Mouse (Mus musculus): Measurements from ENCODE around the gene H2al1d. TPM values are rescaled to one million over a fixed set of nuclear protein-coding genes. Genes with fewer than 3 reads are reported as not detected.
"Not testable (repeated sequence)": the region's sequence is repeated elsewhere in the genome, so short reads cannot be mapped to it uniquely, and the experiment has no call there.

Gene H2al1d
- polyA plus RNA-seq, 1 experiment: not detected

- Histone ChIP-seq H3K4me1 (replicated peaks; ENCODE audit: control insufficient read depth, insufficient read depth, low read length) (no peaks in the 10 kb centered on the region), H3K36me3 (ENCODE audit: control insufficient read depth, insufficient read depth, low read length) (no peaks in the 10 kb centered on the region), H3K4me3 (ENCODE audit: control insufficient read depth, insufficient read depth, low read length) (no peak overlapping the region), H3K27ac (ENCODE audit: control insufficient read depth, insufficient read depth, low read length) (no peak overlapping the region), H3K27me3 (ENCODE audit: control insufficient read depth, insufficient read depth, low read length) (no peaks in the 10 kb centered on the region)
- no peak for TF ChIP-seq POLR2A (IDR thresholded peaks at IDR 0.05; ENCODE audit: control insufficient read depth, extremely low read depth, insufficient read depth, low read length, poor library complexity)
- no peak for TF ChIP-seq CTCF (IDR thresholded peaks at IDR 0.05; ENCODE audit: borderline replicate concordance, control insufficient read depth, extremely low read depth, insufficient read depth, low read length, poor library complexity)
- WGBS: 88% methylated on average over 13 of the region's 14 CpGs
- no peak for DNase-seq
These were observed 20.2 kb upstream of the H2al1d start for GRCm38 (mm10) chrX:11288306-11288882.

DNA sequence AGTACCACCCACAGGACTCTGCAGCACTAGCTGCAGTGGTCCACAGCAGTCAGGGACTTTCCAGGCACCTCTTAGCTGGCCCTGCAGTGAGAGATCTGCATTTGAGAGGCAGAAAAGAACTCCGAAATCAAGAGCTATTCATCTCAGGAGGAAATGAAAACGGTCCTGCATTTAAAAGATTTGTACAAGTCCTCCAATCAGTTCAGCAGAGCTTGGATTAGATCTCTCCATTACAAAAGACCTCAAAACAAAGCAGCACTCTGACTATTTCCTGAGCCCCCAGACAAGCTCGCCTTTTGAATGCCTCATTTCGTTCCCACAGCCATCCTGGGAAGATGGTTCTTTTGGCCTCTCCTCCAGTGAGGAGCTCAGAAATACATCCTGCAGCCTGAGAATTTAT, 19.4 kb upstream of the H2al1d start:
- Histone ChIP-seq H3K27me3 (ENCODE audit: control insufficient read depth, insufficient read depth, low read length) (no peaks in the 10 kb centered on the region), H3K27ac (ENCODE audit: control insufficient read depth, insufficient read depth, low read length) (no peak overlapping the region), H3K36me3 (ENCODE audit: control insufficient read depth, insufficient read depth, low read length) (no peaks in the 10 kb centered on the region), H3K4me1 (replicated peaks; ENCODE audit: control insufficient read depth, insufficient read depth, low read length) (no peaks in the 10 kb centered on the region), H3K4me3 (ENCODE audit: control insufficient read depth, insufficient read depth, low read length) (no peak overlapping the region)
- 72% methylated on average over 4 of the region's 4 CpGs for WGBS
- TF ChIP-seq POLR2A (IDR thresholded peaks at IDR 0.05; ENCODE audit: control insufficient read depth, extremely low read depth, insufficient read depth, low read length, poor library complexity) (no peak), CTCF (IDR thresholded peaks at IDR 0.05; ENCODE audit: borderline replicate concordance, control insufficient read depth, extremely low read depth, insufficient read depth, low read length, poor library complexity) (no peak)
- no peak for DNase-seq

GRCm38 (mm10) chrX:11298957-11299356, 9.7 kb upstream of the H2al1d start, which contains the start of gene H2al1a:
TSS of gene H2al1a (plus strand) at chrX:11299257.
- DNase-seq; H3K27ac ChIP-seq (ENCODE audit: control insufficient read depth, insufficient read depth, low read length); H3K4me1 ChIP-seq (replicated peaks; ENCODE audit: control insufficient read depth, insufficient read depth, low read length); H3K4me3 ChIP-seq (ENCODE audit: control insufficient read depth, insufficient read depth, low read length); H3K36me3 ChIP-seq (ENCODE audit: control insufficient read depth, insufficient read depth, low read length); H3K27me3 ChIP-seq (ENCODE audit: control insufficient read depth, insufficient read depth, low read length): not testable (repeated sequence)
- WGBS: no CpG with 5 or more reads among the region's 3 CpGs

GRCm38 (mm10) chrX:11302132-11302531, 6.5 kb upstream of the H2al1d start, which contains the start of gene H2al1b:
TSS of gene H2al1b (plus strand) at chrX:11302432.
- 88% methylated on average over 1 of the region's 3 CpGs for WGBS

DNA sequence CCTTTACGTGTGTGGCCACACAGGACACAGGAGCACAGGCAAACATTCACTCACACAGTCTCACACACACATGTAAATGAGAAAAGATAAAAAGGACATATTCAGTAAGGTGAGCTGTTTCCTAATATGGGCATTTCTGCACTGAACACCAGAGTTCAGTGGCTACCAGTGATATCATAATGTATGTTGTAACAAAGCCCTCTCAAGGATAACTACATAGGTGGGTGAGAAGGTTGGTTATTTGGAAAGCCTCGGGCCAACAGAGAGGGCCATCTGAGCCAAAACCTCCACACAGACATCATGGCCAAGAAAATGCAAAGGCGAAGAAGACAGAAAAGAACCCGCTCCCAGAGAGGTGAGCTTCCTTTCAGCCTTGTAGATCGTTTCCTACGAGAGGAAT, 3.3 kb upstream of the H2al1d start, which contains the start of gene H2al1c:
Gene H2al1c, plus strand, starts transcription at position 301 of the 400 bp plus-strand sequence.
- DNase-seq; H3K27me3 ChIP-seq (ENCODE audit: control insufficient read depth, insufficient read depth, low read length); H3K27ac ChIP-seq (ENCODE audit: control insufficient read depth, insufficient read depth, low read length); H3K4me1 ChIP-seq (replicated peaks; ENCODE audit: control insufficient read depth, insufficient read depth, low read length); H3K36me3 ChIP-seq (ENCODE audit: control insufficient read depth, insufficient read depth, low read length); H3K4me3 ChIP-seq (ENCODE audit: control insufficient read depth, insufficient read depth, low read length): not testable (repeated sequence)
- 100% methylated on average over 1 of the region's 6 CpGs for WGBS

More at GRCm38 (mm10) chrX:11302132-11302531, 6.5 kb upstream of the H2al1d start, which contains the start of gene H2al1b:
- H3K27ac ChIP-seq (ENCODE audit: control insufficient read depth, insufficient read depth, low read length); H3K36me3 ChIP-seq (ENCODE audit: control insufficient read depth, insufficient read depth, low read length); DNase-seq; H3K4me1 ChIP-seq (replicated peaks; ENCODE audit: control insufficient read depth, insufficient read depth, low read length); H3K4me3 ChIP-seq (ENCODE audit: control insufficient read depth, insufficient read depth, low read length); H3K27me3 ChIP-seq (ENCODE audit: control insufficient read depth, insufficient read depth, low read length): not testable (repeated sequence)

DNA sequence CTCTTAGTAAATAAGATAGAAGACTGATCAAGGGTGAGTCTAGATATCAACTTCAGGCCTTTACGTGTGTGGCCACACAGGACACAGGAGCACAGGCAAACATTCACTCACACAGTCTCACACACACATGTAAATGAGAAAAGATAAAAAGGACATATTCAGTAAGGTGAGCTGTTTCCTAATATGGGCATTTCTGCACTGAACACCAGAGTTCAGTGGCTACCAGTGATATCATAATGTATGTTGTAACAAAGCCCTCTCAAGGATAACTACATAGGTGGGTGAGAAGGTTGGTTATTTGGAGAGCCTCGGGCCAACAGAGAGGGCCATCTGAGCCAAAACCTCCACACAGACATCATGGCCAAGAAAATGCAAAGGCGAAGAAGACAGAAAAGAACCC, 3.0 kb downstream of the H2al1d start, which contains the start of gene H2al1e:
Gene H2al1e, plus strand, starts transcription at position 301 of the 400 bp plus-strand sequence.
- not testable (repeated sequence) for H3K4me1 ChIP-seq (replicated peaks; ENCODE audit: control insufficient read depth, insufficient read depth, low read length); H3K36me3 ChIP-seq (ENCODE audit: control insufficient read depth, insufficient read depth, low read length); H3K27ac ChIP-seq (ENCODE audit: control insufficient read depth, insufficient read depth, low read length); H3K27me3 ChIP-seq (ENCODE audit: control insufficient read depth, insufficient read depth, low read length); DNase-seq; H3K4me3 ChIP-seq (ENCODE audit: control insufficient read depth, insufficient read depth, low read length)
- no CpG with 5 or more reads among the region's 3 CpGs for WGBS

GRCm38 (mm10) chrX:11314858-11315257, 6.2 kb downstream of the H2al1d start, which contains the start of gene H2al1f:
TSS of gene H2al1f (plus strand) at chrX:11315158.
- DNase-seq; H3K27me3 ChIP-seq (ENCODE audit: control insufficient read depth, insufficient read depth, low read length); H3K4me1 ChIP-seq (replicated peaks; ENCODE audit: control insufficient read depth, insufficient read depth, low read length); H3K4me3 ChIP-seq (ENCODE audit: control insufficient read depth, insufficient read depth, low read length); H3K36me3 ChIP-seq (ENCODE audit: control insufficient read depth, insufficient read depth, low read length); H3K27ac ChIP-seq (ENCODE audit: control insufficient read depth, insufficient read depth, low read length): not testable (repeated sequence)
- WGBS: no CpG with 5 or more reads among the region's 6 CpGs

DNA sequence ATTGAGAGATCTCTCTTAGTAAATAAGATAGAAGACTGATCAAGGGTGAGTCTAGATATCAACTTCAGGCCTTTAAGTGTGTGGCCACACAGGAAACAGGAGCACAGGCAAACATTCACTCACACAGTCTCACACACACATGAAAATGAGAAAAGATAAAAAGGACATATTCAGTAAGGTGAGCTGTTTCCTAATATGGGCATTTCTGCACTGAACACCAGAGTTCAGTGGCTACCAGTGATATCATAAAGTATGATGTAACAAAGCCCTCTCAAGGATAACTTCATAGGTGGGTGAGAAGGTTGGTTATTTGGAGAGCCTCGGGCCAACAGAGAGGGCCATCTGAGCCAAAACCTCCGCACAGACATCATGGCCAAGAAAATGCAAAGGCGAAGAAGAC, 9.3 kb downstream of the H2al1d start, which contains the start of gene H2al1g:
Gene H2al1g, plus strand, starts transcription at position 301 of the 400 bp plus-strand sequence.
- not testable (repeated sequence) for H3K36me3 ChIP-seq (ENCODE audit: control insufficient read depth, insufficient read depth, low read length); H3K27ac ChIP-seq (ENCODE audit: control insufficient read depth, insufficient read depth, low read length); H3K4me1 ChIP-seq (replicated peaks; ENCODE audit: control insufficient read depth, insufficient read depth, low read length); H3K4me3 ChIP-seq (ENCODE audit: control insufficient read depth, insufficient read depth, low read length); DNase-seq; H3K27me3 ChIP-seq (ENCODE audit: control insufficient read depth, insufficient read depth, low read length)
- WGBS: no CpG with 5 or more reads among the region's 3 CpGs

DNA sequence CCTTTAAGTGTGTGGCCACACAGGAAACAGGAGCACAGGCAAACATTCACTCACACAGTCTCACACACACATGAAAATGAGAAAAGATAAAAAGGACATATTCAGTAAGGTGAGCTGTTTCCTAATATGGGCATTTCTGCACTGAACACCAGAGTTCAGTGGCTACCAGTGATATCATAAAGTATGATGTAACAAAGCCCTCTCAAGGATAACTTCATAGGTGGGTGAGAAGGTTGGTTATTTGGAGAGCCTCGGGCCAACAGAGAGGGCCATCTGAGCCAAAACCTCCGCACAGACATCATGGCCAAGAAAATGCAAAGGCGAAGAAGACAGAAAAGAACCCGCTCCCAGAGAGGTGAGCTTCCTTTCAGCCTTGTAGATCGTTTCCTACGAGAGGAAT, 12.6 kb downstream of the H2al1d start, which contains the start of gene H2al1h:
Gene H2al1h, plus strand, starts transcription at position 301 of the 400 bp plus-strand sequence.
- WGBS: no CpG with 5 or more reads among the region's 6 CpGs
- not testable (repeated sequence) for H3K4me3 ChIP-seq (ENCODE audit: control insufficient read depth, insufficient read depth, low read length); H3K36me3 ChIP-seq (ENCODE audit: control insufficient read depth, insufficient read depth, low read length); H3K4me1 ChIP-seq (replicated peaks; ENCODE audit: control insufficient read depth, insufficient read depth, low read length); H3K27me3 ChIP-seq (ENCODE audit: control insufficient read depth, insufficient read depth, low read length); H3K27ac ChIP-seq (ENCODE audit: control insufficient read depth, insufficient read depth, low read length); DNase-seq

DNA sequence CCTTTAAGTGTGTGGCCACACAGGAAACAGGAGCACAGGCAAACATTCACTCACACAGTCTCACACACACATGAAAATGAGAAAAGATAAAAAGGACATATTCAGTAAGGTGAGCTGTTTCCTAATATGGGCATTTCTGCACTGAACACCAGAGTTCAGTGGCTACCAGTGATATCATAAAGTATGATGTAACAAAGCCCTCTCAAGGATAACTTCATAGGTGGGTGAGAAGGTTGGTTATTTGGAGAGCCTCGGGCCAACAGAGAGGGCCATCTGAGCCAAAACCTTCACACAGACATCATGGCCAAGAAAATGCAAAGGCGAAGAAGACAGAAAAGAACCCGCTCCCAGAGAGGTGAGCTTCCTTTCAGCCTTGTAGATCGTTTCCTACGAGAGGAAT, 15.7 kb downstream of the H2al1d start, which contains the start of gene H2al1i:
Gene H2al1i, plus strand, starts transcription at position 301 of the 400 bp plus-strand sequence.
- not testable (repeated sequence) for H3K27ac ChIP-seq (ENCODE audit: control insufficient read depth, insufficient read depth, low read length); H3K4me3 ChIP-seq (ENCODE audit: control insufficient read depth, insufficient read depth, low read length)

More for the DNA sequence above, 15.7 kb downstream of the H2al1d start, which contains the start of gene H2al1i:
- DNase-seq; H3K4me1 ChIP-seq (replicated peaks; ENCODE audit: control insufficient read depth, insufficient read depth, low read length); H3K27me3 ChIP-seq (ENCODE audit: control insufficient read depth, insufficient read depth, low read length); H3K36me3 ChIP-seq (ENCODE audit: control insufficient read depth, insufficient read depth, low read length): not testable (repeated sequence)
- WGBS: no CpG with 5 or more reads among the region's 5 CpGs
